Mouse (Mus musculus) erythroblast, embryonic 14.5 days (primary cell): ENCODE measurements around the gene Fat3. TPM values are rescaled to one million over a fixed set of nuclear protein-coding genes. Genes with fewer than 3 reads are reported as not detected.

ENCODE experiments used
- H3K27me3 ChIP-seq: 2 replicates; pipeline ENCODE4 v1.6.1; 2012; ENCODE audit warnings: inconsistent platforms; ENCODE audit not compliant: control insufficient read depth
- H3K36me3 ChIP-seq: 2 replicates; pipeline ENCODE4 v1.6.1; 2012; ENCODE audit warnings: mild to moderate bottlenecking, inconsistent platforms; ENCODE audit not compliant: control insufficient read depth
- H3K4me1 ChIP-seq: 2 replicates; pipeline ENCODE4 v1.6.1; 2012; ENCODE audit warnings: inconsistent platforms; ENCODE audit not compliant: control insufficient read depth
- H3K4me3 ChIP-seq: replicated peaks from 2 replicates; pipeline ENCODE3; 2012; ENCODE audit warnings: moderate library complexity, mild to moderate bottlenecking, inconsistent platforms
- H3K9me3 ChIP-seq: 2 replicates; pipeline ENCODE4 v1.6.1; 2012; ENCODE audit warnings: low read length, inconsistent platforms, mixed read lengths; ENCODE audit not compliant: control insufficient read depth
- GATA1 ChIP-seq: IDR thresholded peaks from 2 replicates; pipeline ENCODE4 v1.6.1; 2012; ENCODE audit warnings: low read length, inconsistent platforms, mixed read lengths
- TAL1 ChIP-seq: IDR thresholded peaks from 3 replicates; pipeline ENCODE4 v1.6.1; 2012; ENCODE audit warnings: low read length, inconsistent platforms, mixed read lengths
- polyA plus RNA-seq: library from polyadenylated mRNA; stranded (reverse); fragments of >175 nt; gene quantifications from 2 replicates; pipeline ENCODE4 v1.2.3, GENCODE M21; 2012

The Fat3 gene
- polyA plus RNA-seq, 1 experiment, result 0.03 TPM

DNA sequence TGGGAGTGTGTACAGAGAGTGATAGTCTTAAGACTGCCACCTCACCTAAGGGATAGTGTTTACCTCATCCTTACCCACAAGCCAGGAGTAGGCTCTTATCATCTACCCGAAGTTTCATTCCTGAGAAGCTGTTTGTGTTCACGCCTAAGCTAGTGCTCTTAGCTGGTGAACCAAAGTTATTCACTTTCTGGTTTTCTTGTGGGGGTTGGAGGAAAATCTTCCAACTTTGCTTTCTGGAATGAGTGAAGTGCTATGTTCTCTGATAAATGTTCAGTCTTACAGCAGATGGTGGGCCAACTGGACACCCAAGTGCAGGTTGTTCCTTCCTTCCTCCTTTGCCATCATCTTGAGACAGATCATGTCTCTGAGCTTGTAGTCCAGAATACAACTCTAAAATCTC is 402.5 kb downstream of the Fat3 start:
- Histone ChIP-seq H3K27me3 (no peaks in the 10 kb centered on the region), H3K4me3 (no peak overlapping the region), H3K9me3 (no peaks in the 10 kb centered on the region), H3K4me1 (no peaks in the 10 kb centered on the region), H3K36me3 (no peaks in the 10 kb centered on the region)
- TF ChIP-seq GATA1, result no peak
- no peak for TF ChIP-seq TAL1

DNA sequence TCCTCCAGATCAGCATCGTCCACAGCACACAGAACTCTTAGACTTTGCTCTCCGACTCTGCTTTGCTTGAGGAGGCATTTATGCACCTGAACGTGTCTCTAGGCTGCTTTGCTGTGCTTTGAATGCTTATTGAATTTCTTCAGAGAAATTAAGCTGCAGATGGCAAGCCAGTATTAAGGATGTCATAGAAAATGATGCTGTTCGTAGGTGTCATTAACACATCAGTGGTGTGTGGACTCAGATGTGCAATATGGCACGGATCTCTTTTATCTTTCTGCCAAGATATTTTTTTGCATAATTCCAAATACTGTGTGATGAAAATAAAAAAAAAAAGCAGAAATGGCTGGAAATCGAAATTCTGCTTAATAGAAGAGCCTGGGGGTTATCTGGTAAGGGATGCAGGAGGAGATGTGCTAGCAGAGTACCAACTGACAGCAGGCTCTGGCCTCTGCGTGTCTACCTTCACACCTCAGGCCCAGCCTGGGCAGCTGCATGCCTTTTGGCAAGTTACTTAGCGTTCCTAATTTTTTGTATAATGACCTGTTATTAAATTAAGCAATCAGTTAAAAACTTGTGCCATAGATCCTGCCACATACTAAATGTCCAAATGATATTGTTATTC is 407.9 kb downstream of the Fat3 start:
- no peaks in the 10 kb centered on the region for H3K4me1 ChIP-seq
- H3K9me3 ChIP-seq, result no peaks in the 10 kb centered on the region
- TF ChIP-seq GATA1, result no peak
- TF ChIP-seq TAL1, result no peak
- H3K36me3 ChIP-seq, result no peaks in the 10 kb centered on the region
- H3K4me3 ChIP-seq, result no peak overlapping the region
- no peaks in the 10 kb centered on the region for H3K27me3 ChIP-seq

DNA sequence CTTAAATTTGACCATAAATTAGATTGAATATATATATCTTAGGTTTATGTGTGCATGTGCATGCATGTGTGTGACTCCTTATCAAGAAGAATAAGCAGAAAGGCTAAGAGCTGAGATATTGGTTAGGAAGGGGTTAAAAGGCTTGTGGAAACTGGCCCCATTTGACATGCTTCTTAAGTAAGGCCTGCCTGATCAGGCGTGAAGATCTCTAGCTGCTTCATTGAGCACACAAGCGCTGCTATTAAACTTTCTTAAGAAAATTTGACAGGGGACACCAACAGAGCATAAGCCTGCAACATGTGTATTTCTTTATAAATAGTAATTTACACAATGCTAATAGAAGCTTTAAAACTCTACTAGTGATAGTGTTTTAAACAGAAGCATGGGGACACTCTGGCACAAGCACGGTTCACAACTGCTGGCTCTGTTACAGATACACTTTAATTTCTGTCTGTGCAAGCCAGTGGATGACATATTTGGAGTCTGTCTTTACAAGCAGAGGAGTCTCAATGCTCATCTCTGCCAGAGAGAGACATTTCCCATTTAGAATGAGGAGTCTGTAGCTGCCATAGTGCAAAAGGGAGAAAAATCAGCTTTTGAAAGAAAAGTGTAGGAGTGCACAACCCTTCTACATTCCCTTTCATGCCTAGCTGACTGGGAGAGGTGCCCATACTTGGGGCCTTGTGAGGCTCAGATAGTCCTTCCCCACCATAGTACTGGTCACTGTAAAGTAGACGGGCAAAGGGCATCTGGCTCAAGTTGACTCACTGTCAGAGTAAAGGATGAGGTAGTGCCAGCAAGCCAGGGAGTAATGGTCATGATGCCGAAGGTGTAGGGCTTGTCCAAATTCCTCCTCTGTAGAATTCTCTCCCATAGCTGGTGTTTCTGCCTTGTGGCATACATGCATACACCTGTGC is 408.8 kb downstream of the Fat3 start:
- Histone ChIP-seq H3K27me3 (no peaks in the 10 kb centered on the region), H3K36me3 (no peaks in the 10 kb centered on the region), H3K9me3 (no peaks in the 10 kb centered on the region), H3K4me1 (no peaks in the 10 kb centered on the region), H3K4me3 (no peak overlapping the region)
- TF ChIP-seq TAL1 (no peak), GATA1 (no peak)

DNA sequence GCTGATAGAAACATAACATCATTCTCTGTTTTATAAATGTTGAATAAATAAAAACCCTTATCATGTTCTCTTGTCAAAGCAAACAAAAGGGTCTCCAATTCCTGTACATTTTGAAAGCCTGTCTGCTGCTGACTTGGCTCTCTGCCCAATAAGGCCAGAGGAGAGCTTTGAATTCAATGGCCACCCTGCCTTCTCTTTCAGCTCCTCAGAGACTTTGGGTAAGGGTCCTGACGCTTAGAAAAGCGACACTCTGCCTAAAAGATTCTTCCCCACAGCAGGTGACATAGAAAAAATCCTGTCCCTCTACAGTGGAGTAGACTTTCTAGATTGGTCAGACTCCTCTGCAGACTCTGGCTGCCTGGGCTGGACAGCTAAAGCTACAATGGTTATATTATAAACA is 421.8 kb downstream of the Fat3 start:
- Histone ChIP-seq H3K4me3 (no peak overlapping the region), H3K4me1 (no peaks in the 10 kb centered on the region), H3K27me3 (no peaks in the 10 kb centered on the region), H3K36me3 (no peaks in the 10 kb centered on the region), H3K9me3 (no peaks in the 10 kb centered on the region)
- TF ChIP-seq GATA1 (no peak), TAL1 (no peak)

DNA sequence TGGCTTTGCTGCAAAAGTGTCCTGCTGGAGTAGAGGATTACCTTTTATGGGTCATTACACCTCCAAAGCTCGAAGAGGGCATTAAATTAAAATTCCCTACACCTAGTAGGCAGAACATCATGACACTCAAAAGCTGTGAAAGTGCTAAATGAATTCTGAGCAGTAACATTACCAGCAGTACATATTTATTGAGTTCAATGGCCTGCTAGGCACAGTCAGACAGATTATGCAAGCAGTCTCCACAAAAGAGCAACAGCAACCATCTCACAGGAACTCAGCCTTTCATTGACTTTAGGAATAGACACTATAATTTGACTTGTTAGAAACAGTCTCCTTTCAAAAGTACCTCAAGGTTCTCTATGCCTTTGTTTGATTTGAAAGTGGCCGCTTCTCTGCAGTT is 426.4 kb downstream of the Fat3 start:
- TF ChIP-seq GATA1, result no peak
- TF ChIP-seq TAL1, result no peak
- no peaks in the 10 kb centered on the region for H3K27me3 ChIP-seq
- no peaks in the 10 kb centered on the region for H3K36me3 ChIP-seq
- H3K4me3 ChIP-seq, result no peak overlapping the region
- no peaks in the 10 kb centered on the region for H3K9me3 ChIP-seq
- H3K4me1 ChIP-seq, result no peaks in the 10 kb centered on the region

DNA sequence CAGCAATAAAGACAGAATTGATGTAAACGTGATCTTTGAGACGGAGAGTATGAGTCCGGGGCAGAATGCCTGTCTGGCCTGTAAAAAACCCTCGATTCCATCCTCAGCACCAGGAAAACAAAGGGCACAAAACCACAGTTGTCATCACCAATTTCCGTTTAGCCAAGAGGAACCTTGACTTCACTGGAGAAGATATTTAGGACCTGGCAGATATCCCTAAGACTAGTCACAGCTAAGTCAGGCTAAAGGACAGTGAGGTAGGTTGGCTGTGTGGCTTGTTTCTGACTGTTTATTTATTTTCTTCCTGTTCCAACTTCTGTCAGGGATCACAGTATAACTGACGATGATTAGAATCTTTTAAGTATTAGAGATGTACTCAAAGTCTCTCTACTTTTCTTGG is 427.0 kb downstream of the Fat3 start:
- Histone ChIP-seq H3K4me3 (no peak overlapping the region), H3K4me1 (no peaks in the 10 kb centered on the region), H3K36me3 (no peaks in the 10 kb centered on the region), H3K9me3 (no peaks in the 10 kb centered on the region), H3K27me3 (no peaks in the 10 kb centered on the region)
- TF ChIP-seq TAL1 (no peak), GATA1 (no peak)

DNA sequence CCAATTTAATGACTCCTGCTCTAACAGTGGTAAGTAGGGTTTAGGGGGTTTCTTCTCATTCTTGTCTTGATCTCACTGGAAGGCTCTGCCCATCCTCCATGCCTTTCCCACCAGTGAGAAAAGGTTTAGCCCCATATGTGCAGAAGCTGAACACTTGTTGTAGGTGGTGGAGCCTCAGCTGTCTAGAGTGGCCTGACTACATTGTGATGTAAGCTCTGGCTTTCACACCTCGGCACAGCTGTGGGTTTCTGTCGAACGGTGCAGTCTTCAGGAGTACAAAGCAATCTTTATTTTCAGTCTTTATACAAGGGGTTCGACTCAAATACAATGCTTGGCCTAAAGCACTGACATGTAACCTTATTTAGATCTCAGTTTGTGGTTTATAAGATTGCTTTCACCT is 437.6 kb downstream of the Fat3 start:
- Histone ChIP-seq H3K36me3 (no peaks in the 10 kb centered on the region), H3K4me1 (no peaks in the 10 kb centered on the region), H3K27me3 (no peaks in the 10 kb centered on the region), H3K9me3 (no peaks in the 10 kb centered on the region), H3K4me3 (no peak overlapping the region)
- TF ChIP-seq TAL1 (no peak), GATA1 (no peak)

DNA sequence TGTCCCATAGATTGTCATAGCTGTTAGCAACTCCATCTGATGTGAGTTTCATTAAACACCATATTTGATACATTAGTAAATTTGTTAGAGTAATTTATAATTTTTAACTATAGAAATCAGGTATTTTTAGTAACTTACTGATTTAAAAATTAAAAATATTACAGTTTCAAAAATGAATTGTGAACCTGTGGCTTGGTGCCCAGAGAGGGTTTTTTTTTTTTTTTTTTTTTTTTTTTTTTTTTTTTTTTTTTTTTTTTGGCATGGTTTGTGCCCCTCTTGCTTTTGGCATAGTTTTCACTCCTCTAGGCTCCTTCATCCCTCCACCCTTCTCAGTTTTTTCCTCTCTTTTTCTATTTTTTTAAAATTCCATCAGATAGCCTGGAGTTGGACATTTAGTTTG is 438.6 kb downstream of the Fat3 start:
- Histone ChIP-seq H3K4me1 (no peaks in the 10 kb centered on the region), H3K36me3 (no peaks in the 10 kb centered on the region), H3K9me3 (no peaks in the 10 kb centered on the region), H3K4me3 (no peak overlapping the region), H3K27me3 (no peaks in the 10 kb centered on the region)
- TF ChIP-seq TAL1 (no peak), GATA1 (no peak)

DNA sequence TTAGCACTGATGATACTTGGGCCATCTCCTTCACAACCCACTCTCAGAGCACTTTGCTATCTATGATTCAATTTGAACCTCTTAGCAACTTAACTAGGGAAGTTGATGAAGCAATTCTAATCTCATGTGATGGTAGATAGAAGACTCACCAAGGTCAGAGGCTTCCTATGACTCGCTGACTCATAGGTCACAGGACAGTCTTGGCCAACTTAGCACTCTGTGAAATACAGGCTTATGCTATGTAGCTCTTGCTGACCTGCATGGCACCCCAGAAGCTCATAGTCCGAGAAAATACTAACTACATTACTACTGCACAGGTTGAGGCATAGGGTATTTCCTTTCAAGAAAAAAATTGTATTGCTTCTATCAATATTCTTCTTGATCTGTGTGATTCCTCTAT is 454.4 kb downstream of the Fat3 start:
- Histone ChIP-seq H3K27me3 (no peaks in the 10 kb centered on the region), H3K36me3 (no peaks in the 10 kb centered on the region), H3K9me3 (no peaks in the 10 kb centered on the region), H3K4me1 (no peaks in the 10 kb centered on the region), H3K4me3 (no peak overlapping the region)
- TF ChIP-seq TAL1 (no peak), GATA1 (no peak)

DNA sequence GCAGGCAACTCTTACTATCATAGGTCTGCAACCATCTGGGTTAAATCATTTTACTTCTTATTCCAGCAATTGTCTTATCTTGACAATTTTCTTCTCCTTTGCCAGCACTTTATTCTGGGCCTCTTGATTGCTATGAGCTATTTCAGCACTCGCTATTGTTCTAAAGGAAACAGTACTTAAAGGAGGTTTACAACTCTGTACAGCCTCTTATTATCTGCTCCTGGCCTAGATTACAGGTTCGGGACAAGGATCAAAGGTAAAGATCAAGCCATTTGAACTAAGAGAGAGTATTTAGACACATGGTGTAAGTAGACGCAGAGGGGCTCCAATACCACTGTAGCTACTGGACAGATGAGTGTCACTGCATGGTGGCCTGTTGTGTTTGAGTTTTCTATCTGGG is 463.7 kb downstream of the Fat3 start:
- H3K9me3 ChIP-seq, result no peaks in the 10 kb centered on the region
- H3K27me3 ChIP-seq, result no peaks in the 10 kb centered on the region
- no peak overlapping the region for H3K4me3 ChIP-seq
- no peaks in the 10 kb centered on the region for H3K4me1 ChIP-seq
- no peaks in the 10 kb centered on the region for H3K36me3 ChIP-seq
- TF ChIP-seq TAL1 (no peak), GATA1 (no peak)
